In the genomic region with DNA sequence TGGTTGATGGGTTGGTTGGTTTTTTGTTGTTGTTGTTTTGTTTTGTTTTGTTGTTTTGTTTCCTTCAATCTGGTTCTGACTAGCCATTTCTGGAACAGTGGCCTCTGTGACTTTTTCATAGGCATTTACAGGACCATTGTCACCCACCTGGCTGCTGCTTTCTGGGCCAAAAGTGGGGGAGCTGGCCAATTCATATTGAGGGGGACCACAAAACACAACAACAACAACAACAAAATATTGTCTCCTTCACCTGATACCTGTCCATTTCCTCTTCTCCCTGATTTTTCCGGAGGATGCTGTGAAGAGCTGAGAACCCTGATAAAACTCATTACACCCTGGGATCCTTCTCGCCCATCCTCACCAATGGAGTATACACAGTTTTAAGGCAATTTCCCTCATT, we compare ENCODE assay signal across 14 mouse cellular contexts. TPM values are rescaled to one million over a fixed set of nuclear protein-coding genes. Genes with fewer than 3 reads are reported as not detected.
DNase-seq lines count a peak whose midpoint lies in the region; ATAC-seq lines count a peak whose summit lies in the region.
"Had no signal": no experiment of that assay in that cellular context is flagged by ENCODE, and none has a peak within 500 bp of the region (broad histone marks: within the 10 kb centered on the region; RNA-seq: fewer than 3 reads in every experiment).

No protein-coding gene starts in this region.

- no peak overlapping the region for H3K4me2 ChIP-seq in neural tube, embryonic 13.5 days
- H3K4me2 ChIP-seq in neural tube, embryonic 15.5 days = no peak overlapping the region
- no peak overlapping the region for H3K4me2 ChIP-seq in hindbrain, embryonic 15.5 days
- H3K4me2 ChIP-seq in midbrain, embryonic 11.5 days = peak overlapping the region; percentile 19; the same call in 1 of the 2 replicates
- H3K4me2 ChIP-seq: intestine, embryonic 15.5 days; liver, embryonic 12.5 days had no signal

- H3K9me3 ChIP-seq in neural tube, embryonic 13.5 days = no peaks in the 10 kb centered on the region
- no peaks in the 10 kb centered on the region for H3K9me3 ChIP-seq in neural tube, embryonic 15.5 days (replicated peaks)
- no peaks in the 10 kb centered on the region for H3K9me3 ChIP-seq in hindbrain, embryonic 15.5 days
- no peaks in the 10 kb centered on the region for H3K9me3 ChIP-seq in midbrain, embryonic 11.5 days (ENCODE audit: control insufficient read depth, low read length)
- H3K9me3 ChIP-seq: intestine, embryonic 15.5 days; liver, embryonic 12.5 days; stomach, embryonic 15.5 days had no signal

- peaks cover 39% of the 10 kb centered on the region for H3K4me1 ChIP-seq in neural tube, embryonic 13.5 days (replicated peaks)
- peaks cover 24% of the 10 kb centered on the region for H3K4me1 ChIP-seq in neural tube, embryonic 15.5 days
- H3K4me1 ChIP-seq in hindbrain, embryonic 15.5 days (replicated peaks) = peaks cover 28% of the 10 kb centered on the region
- peaks cover 11% of the 10 kb centered on the region for H3K4me1 ChIP-seq in midbrain, embryonic 11.5 days (ENCODE audit: control insufficient read depth, insufficient read depth, low read length)

- no peak overlapping the region for H3K9ac ChIP-seq in neural tube, embryonic 13.5 days
- no peak overlapping the region for H3K9ac ChIP-seq in neural tube, embryonic 15.5 days (replicated peaks)
- H3K9ac ChIP-seq in hindbrain, embryonic 15.5 days = no peak overlapping the region
- peak overlapping the region; percentile 62; the same call in 1 of the 2 replicates for H3K9ac ChIP-seq in midbrain, embryonic 11.5 days (ENCODE audit: low read length)
- H3K9ac ChIP-seq: intestine, embryonic 15.5 days; liver, embryonic 12.5 days; stomach, embryonic 15.5 days had no signal

- peaks cover 97% of the 10 kb centered on the region for H3K27me3 ChIP-seq in neural tube, embryonic 13.5 days
- H3K27me3 ChIP-seq in neural tube, embryonic 15.5 days (replicated peaks) = peaks cover 71% of the 10 kb centered on the region
- peaks cover 57% of the 10 kb centered on the region for H3K27me3 ChIP-seq in hindbrain, embryonic 15.5 days
- peaks cover 65% of the 10 kb centered on the region for H3K27me3 ChIP-seq in midbrain, embryonic 11.5 days (ENCODE audit: control insufficient read depth, insufficient read depth, low read length)

- H3K4me3 ChIP-seq in neural tube, embryonic 13.5 days = peak overlapping the region; percentile 11; the same call in 1 of the 2 replicates
- H3K4me3 ChIP-seq in neural tube, embryonic 15.5 days (replicated peaks) = no peak overlapping the region
- H3K4me3 ChIP-seq in hindbrain, embryonic 15.5 days = peak overlapping the region; percentile 33; the same call in 1 of the 2 replicates
- H3K4me3 ChIP-seq in midbrain, embryonic 11.5 days (ENCODE audit: low read depth, low read length) = peak overlapping the region; percentile 42
- H3K4me3 ChIP-seq: intestine, embryonic 15.5 days; liver, embryonic 12.5 days had no signal

- no peak overlapping the region for H3K27ac ChIP-seq in neural tube, embryonic 13.5 days (replicated peaks)
- H3K27ac ChIP-seq in neural tube, embryonic 15.5 days (replicated peaks) = no peak overlapping the region
- H3K27ac ChIP-seq in hindbrain, embryonic 15.5 days (replicated peaks) = no peak overlapping the region
- peak overlapping the region; percentile 30; the same call in 1 of the 2 replicates for H3K27ac ChIP-seq in midbrain, embryonic 11.5 days (ENCODE audit: low read depth, low read length)
- H3K27ac ChIP-seq: intestine, embryonic 15.5 days; liver, embryonic 12.5 days; stomach, embryonic 15.5 days had no signal

- no peaks in the 10 kb centered on the region for H3K36me3 ChIP-seq in neural tube, embryonic 13.5 days
- H3K36me3 ChIP-seq in neural tube, embryonic 15.5 days = no peaks in the 10 kb centered on the region
- no peaks in the 10 kb centered on the region for H3K36me3 ChIP-seq in hindbrain, embryonic 15.5 days
- H3K36me3 ChIP-seq in midbrain, embryonic 11.5 days (ENCODE audit: control insufficient read depth, insufficient read depth, low read length) = no peaks in the 10 kb centered on the region
- H3K36me3 ChIP-seq: intestine, embryonic 15.5 days; liver, embryonic 12.5 days; stomach, embryonic 15.5 days had no signal

- 9% methylated on average over 2 of the region's 2 CpGs for WGBS in neural tube, embryonic 13.5 days
- whole genome bisulfite sequencing in neural tube, embryonic 15.5 days = 4% methylated on average over 2 of the region's 2 CpGs
- 11% methylated on average over 2 of the region's 2 CpGs for WGBS in hindbrain, embryonic 15.5 days
- 4% methylated on average over 2 of the region's 2 CpGs for WGBS in midbrain, embryonic 11.5 days

- peak; percentile 88 for DNase-seq in midbrain, embryonic 11.5 days (ENCODE audit: low spot score, missing footprints)
- no peak for DNase-seq in thymus, postnatal 10 days (ENCODE audit: low spot score in 2 of 2)
- no peak for DNase-seq in right cerebral cortex, adult 2 months (ENCODE audit: low spot score in 2 of 2)
- no peak for DNase-seq in embryo, embryonic 10 days (ENCODE audit: low spot score)
- DNase-seq: gastrocnemius, postnatal 10 days; spleen, adult 18-20 months had no signal

- no peak for ATAC-seq in neural tube, embryonic 13.5 days (ENCODE audit: low read depth)
- no peak for ATAC-seq in neural tube, embryonic 15.5 days (ENCODE audit: low FRiP score)
- no peak for ATAC-seq in hindbrain, embryonic 15.5 days (ENCODE audit: low FRiP score, low read depth)
- no peak for ATAC-seq in midbrain, embryonic 11.5 days (ENCODE audit: low FRiP score)
- ATAC-seq: intestine, embryonic 15.5 days; liver, embryonic 12.5 days; lung, postnatal 0 days had no signal

RNA-seq across cellular contexts. Expression of a gene that starts 9.1 kb away (rescaled TPM):
- 4.1 and 4.6 TPM in 2 replicates for polyA plus RNA-seq in neural tube, embryonic 13.5 days (2015; fragmentation: Nextera tagmentation; extraction: Ambion mirVana)
- polyA plus RNA-seq in neural tube, embryonic 15.5 days (2015; fragmentation: Nextera tagmentation; extraction: Ambion mirVana) = 2.8 and 4.5 TPM in 2 replicates
- polyA plus RNA-seq in hindbrain, embryonic 15.5 days (2015; fragmentation: Nextera tagmentation; extraction: Ambion mirVana) = 15.9 and 64.3 TPM in 2 replicates
- 43.4 and 48.9 TPM in 2 replicates for polyA plus RNA-seq in midbrain, embryonic 11.5 days (2014; fragmentation: Nextera tagmentation; extraction: Ambion mirVana)
- polyA plus RNA-seq: thymus, postnatal 0 days had no signal

RNA-seq across cellular contexts. Expression of a gene that starts 17.4 kb away (rescaled TPM):
- 30.7 and 31.0 TPM in 2 replicates for polyA plus RNA-seq in neural tube, embryonic 13.5 days (2015; fragmentation: Nextera tagmentation; extraction: Ambion mirVana)
- 29.8 and 32.1 TPM in 2 replicates for polyA plus RNA-seq in neural tube, embryonic 15.5 days (2015; fragmentation: Nextera tagmentation; extraction: Ambion mirVana)
- polyA plus RNA-seq in hindbrain, embryonic 15.5 days (2015; fragmentation: Nextera tagmentation; extraction: Ambion mirVana) = 30.7 and 38.8 TPM in 2 replicates
- 57.0 and 63.0 TPM in 2 replicates for polyA plus RNA-seq in midbrain, embryonic 11.5 days (2014; fragmentation: Nextera tagmentation; extraction: Ambion mirVana)
